Mouse (Mus musculus) intestine, postnatal 0 days (tissue): ENCODE results near the gene Paf1. TPM values are rescaled to one million over a fixed set of nuclear protein-coding genes. Genes with fewer than 3 reads are reported as not detected.
A peak's percentile ranks its signal among the peaks of the same experiment; 100 is the strongest.

ENCODE experiments used
- ATAC-seq: fragments of 200-750 bp; cut with Nextera tagmentation; 2 replicates; pipeline ENCODE4 v1.8.0; 2017; ENCODE audit warnings: mild to moderate bottlenecking, moderate TSS enrichment, moderate library complexity
- H3K27ac ChIP-seq: fragments of 300-500 bp; sonication (generic); 2 replicates; pipeline ENCODE4 v1.5.1; 2014; ENCODE audit warnings: mild to moderate bottlenecking, low read depth, low read length, moderate library complexity
- H3K27me3 ChIP-seq: fragments of 300-500 bp; sonication (generic); replicated peaks from 2 replicates; pipeline ENCODE4 v1.6.1; 2014; ENCODE audit warnings: low read length, mixed read lengths; ENCODE audit not compliant: control insufficient read depth, insufficient read depth
- H3K36me3 ChIP-seq: fragments of 300-500 bp; sonication (generic); 2 replicates; pipeline ENCODE4 v1.6.1; 2014; ENCODE audit warnings: mild to moderate bottlenecking, moderate library complexity; ENCODE audit not compliant: control insufficient read depth, insufficient read depth
- H3K4me1 ChIP-seq: fragments of 300-500 bp; sonication (generic); replicated peaks from 2 replicates; pipeline ENCODE4 v1.6.1; 2014; ENCODE audit warnings: antibody characterized with exemption, low read length, mixed read lengths; ENCODE audit not compliant: control insufficient read depth, insufficient read depth
- H3K4me2 ChIP-seq: fragments of 300-500 bp; sonication (generic); replicated peaks from 2 replicates; pipeline ENCODE4 v1.6.1; 2014; ENCODE audit warnings: low read depth, mild to moderate bottlenecking, moderate library complexity
- H3K4me3 ChIP-seq: fragments of 300-500 bp; sonication (generic); 2 replicates; pipeline ENCODE4 v1.5.1; 2014; ENCODE audit warnings: low read depth, low read length
- H3K9ac ChIP-seq: fragments of 300-500 bp; sonication (generic); 2 replicates; pipeline ENCODE4 v1.6.1; 2014; ENCODE audit warnings: mild to moderate bottlenecking, low read depth, low read length
- H3K9me3 ChIP-seq: fragments of 300-500 bp; sonication (generic); 2 replicates; pipeline ENCODE4 v1.6.1; 2016; ENCODE audit warnings: mixed run types; ENCODE audit not compliant: control insufficient read depth
- CTCF ChIP-seq: sonication (generic); IDR thresholded peaks from 2 replicates; pipeline ENCODE4 v1.5.1; 2016; ENCODE audit warnings: low read depth, mild to moderate bottlenecking, control low read depth, antibody characterized with exemption, moderate library complexity
- WGBS: fragments of 180-500 bp; shearing (Covaris S2); extraction: QIAGEN DNeasy Blood & Tissue Kit; methylation state at CpG from one replicate; pipeline ENCODE4 v1.1.7; 2014; 5-methylcytosine and 5-hydroxymethylcytosine counted together
- polyA plus RNA-seq: library from polyadenylated mRNA; unstranded; fragments of >200 nt; fragmentation: Nextera tagmentation; extraction: Ambion mirVana; gene quantifications from 2 replicates; pipeline ENCODE4 v1.2.1, GENCODE M21; 2015

The Paf1 gene
- polyA plus RNA-seq, 1 experiment from 2014 or later = 54.6 TPM

- Histone ChIP-seq H3K27me3 (no peaks in the 10 kb centered on the region), H3K9ac (no peak overlapping the region), H3K4me2 (peak overlapping the region; percentile 40), H3K4me1 (no peaks in the 10 kb centered on the region), H3K4me3 (peak overlapping the region; percentile 76), H3K36me3 (peaks cover 32% of the 10 kb centered on the region), H3K27ac (peak overlapping the region; percentile 89), H3K9me3 (no peaks in the 10 kb centered on the region)
- peak; percentile 12 for ATAC-seq
- TF ChIP-seq CTCF = peak; percentile 83
- 1% methylated on average over 9 of the region's 9 CpGs for WGBS
Observed at GRCm38 (mm10) chr7:28373131-28373581, 19.6 kb upstream of the Paf1 start.

DNA sequence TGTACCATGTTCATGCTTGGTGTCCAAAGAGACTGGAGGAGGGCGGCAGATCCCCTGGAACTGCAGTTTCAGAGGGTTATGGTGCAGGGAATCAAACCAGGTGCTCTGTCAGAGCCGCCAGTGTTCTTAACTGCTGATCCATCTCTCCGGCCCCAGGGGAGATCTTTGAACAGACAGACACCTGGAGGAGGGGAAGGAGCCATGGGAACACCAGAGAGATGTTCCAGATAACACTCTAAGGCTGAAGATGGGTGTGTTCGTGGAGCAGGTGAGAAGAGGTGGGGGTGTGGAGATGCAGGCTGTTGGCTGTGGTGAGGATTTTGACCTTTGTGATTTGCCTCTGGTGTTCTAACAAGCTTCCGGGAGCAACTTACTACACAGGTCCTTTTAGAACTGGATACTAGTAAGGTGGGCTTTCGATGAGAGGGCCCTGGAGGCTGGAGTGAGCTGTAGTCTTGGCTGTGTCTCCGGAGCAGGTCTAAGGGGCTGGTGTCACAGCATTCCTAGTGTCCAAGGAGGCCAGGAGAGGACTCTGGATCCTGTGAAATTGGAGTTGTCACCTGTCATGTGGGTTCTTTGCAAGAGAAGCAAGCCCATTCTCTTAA lies 18.8 kb upstream of the Paf1 start:
- no peaks in the 10 kb centered on the region for H3K4me1 ChIP-seq
- peak overlapping the region; percentile 100 for H3K27ac ChIP-seq
- TF ChIP-seq CTCF = no peak
- no peak for ATAC-seq
- H3K4me3 ChIP-seq = no peak overlapping the region
- 44% methylated on average over 7 of the region's 7 CpGs for WGBS
- H3K4me2 ChIP-seq = peak overlapping the region; percentile 89; the same call in 1 of the 2 replicates
- H3K9me3 ChIP-seq = no peaks in the 10 kb centered on the region
- H3K36me3 ChIP-seq = peaks cover 24% of the 10 kb centered on the region
- no peaks in the 10 kb centered on the region for H3K27me3 ChIP-seq
- H3K9ac ChIP-seq = no peak overlapping the region

DNA sequence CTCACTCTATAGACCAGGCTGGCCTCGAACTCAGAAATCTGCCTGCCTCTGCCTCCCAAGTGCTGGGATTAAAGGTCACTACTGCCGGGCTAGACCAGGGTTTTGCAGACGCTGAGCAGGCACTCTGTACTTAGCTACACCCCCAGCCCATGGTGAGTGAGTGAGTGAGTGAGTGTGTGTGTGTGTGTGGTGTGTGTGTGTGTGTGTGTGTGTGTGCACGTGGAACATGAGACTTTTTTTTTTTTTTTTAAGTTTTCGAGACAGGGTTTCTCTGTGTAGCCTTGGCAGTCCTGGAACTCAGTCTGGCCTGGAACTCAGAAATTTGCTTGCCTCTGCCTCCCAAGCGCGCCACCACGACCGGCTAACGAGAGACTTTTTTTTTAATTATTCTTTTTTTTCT lies 18.1 kb upstream of the Paf1 start:
- no peaks in the 10 kb centered on the region for H3K27me3 ChIP-seq
- no peaks in the 10 kb centered on the region for H3K9me3 ChIP-seq
- H3K4me1 ChIP-seq = no peaks in the 10 kb centered on the region
- no peak overlapping the region for H3K4me3 ChIP-seq
- ATAC-seq = no peak
- TF ChIP-seq CTCF = no peak
- H3K9ac ChIP-seq = 0 out of 2 replicates have a peak overlapping the region, but pooled peaks have one; percentile 98
- H3K36me3 ChIP-seq = peaks cover 18% of the 10 kb centered on the region
- H3K27ac ChIP-seq = peak overlapping the region; percentile 100
- peak overlapping the region; percentile 89; the same call in 1 of the 2 replicates for H3K4me2 ChIP-seq
- WGBS = 60% methylated on average over 10 of the region's 10 CpGs

GRCm38 (mm10) chr7:28375176-28375921 lies 17.4 kb upstream of the Paf1 start:
- peak; percentile 33 for ATAC-seq
- Histone ChIP-seq H3K4me1 (peaks cover 2% of the 10 kb centered on the region), H3K9ac (peak overlapping the region; percentile 98), H3K9me3 (no peaks in the 10 kb centered on the region), H3K4me2 (peak overlapping the region; percentile 89), H3K4me3 (peak overlapping the region; percentile 95), H3K27ac (peak overlapping the region; percentile 100), H3K36me3 (peaks cover 12% of the 10 kb centered on the region), H3K27me3 (no peaks in the 10 kb centered on the region)
- no peak for TF ChIP-seq CTCF
- WGBS = under 1% methylated on average over 35 of the region's 36 CpGs

DNA sequence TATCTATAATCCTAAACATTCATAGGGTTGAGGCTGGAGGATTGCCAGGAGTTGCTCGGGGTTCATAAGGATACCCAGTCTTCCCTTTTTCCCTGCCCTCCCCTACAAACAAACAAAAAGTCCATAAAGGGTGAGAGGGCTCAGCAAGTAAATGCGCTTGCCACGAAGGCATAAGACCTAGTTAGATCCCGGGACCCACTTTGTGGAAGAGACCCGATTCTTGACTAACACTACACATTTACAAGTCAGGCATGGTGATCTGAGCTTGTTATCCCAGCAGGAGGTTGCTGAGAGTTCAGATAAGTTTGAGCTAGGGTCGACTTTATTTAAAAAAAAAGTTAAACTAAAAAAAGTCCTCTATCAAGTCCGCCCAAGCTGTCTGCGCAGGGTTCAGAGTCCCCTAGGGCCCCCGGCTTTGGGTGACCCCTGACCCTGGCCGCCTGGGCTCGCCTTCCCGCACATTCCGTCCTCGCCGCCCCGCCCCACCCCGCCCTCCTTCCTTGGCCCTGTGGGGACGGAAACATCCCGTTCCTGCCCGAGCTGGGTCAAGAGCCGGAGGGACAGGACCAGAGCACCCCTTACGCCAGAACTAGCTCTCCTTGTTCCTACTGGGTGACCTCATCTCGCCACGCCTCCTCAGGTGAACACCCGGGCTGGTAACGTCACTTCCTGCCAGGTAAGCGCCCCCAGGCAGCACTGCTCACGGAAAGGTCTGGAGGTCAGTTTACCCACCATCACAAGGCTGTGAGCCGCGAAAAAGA lies 16.6 kb upstream of the Paf1 start:
- Histone ChIP-seq H3K27me3 (no peaks in the 10 kb centered on the region), H3K4me3 (peak overlapping the region; percentile 95), H3K4me1 (peaks cover 8% of the 10 kb centered on the region), H3K9me3 (no peaks in the 10 kb centered on the region), H3K27ac (peak overlapping the region; percentile 100), H3K9ac (peak overlapping the region; percentile 98), H3K36me3 (peaks cover 12% of the 10 kb centered on the region), H3K4me2 (peak overlapping the region; percentile 89)
- no peak for TF ChIP-seq CTCF
- WGBS = 1% methylated on average over 30 of the region's 30 CpGs
- ATAC-seq = peak; percentile 48
